Mouse (Mus musculus) neural tube, embryonic 11.5 days (tissue): ENCODE measurements around the gene Fam53b. TPM values are rescaled to one million over a fixed set of nuclear protein-coding genes. Genes with fewer than 3 reads are reported as not detected.
A peak's percentile ranks its signal among the peaks of the same experiment; 100 is the strongest.

Experiments used
- ATAC-seq: fragments of 200-750 bp; cut with Nextera tagmentation; 2 replicates; pipeline ENCODE4 v1.8.0; 2017; ENCODE audit warnings: moderate number of reproducible peaks, mild to moderate bottlenecking, moderate TSS enrichment, moderate library complexity; ENCODE audit not compliant: insufficient read depth, low FRiP score, low TSS enrichment
- DNase-seq: peaks from one replicate; pipeline ENCODE4 v3.0.0-alpha.2; 2015; ENCODE audit warnings: low spot score
- H3K27ac ChIP-seq: fragments of 300-500 bp; sonication (generic); 2 replicates; pipeline ENCODE4 v1.5.1; 2014; ENCODE audit warnings: low read depth, mild to moderate bottlenecking, low read length
- H3K27me3 ChIP-seq: fragments of 300-500 bp; sonication (generic); 2 replicates; pipeline ENCODE4 v1.6.1; 2014; ENCODE audit warnings: mild to moderate bottlenecking, low read length, mixed read lengths; ENCODE audit not compliant: control insufficient read depth, insufficient read depth
- H3K36me3 ChIP-seq: fragments of 300-500 bp; sonication (generic); 2 replicates; pipeline ENCODE4 v1.6.1; 2014; ENCODE audit warnings: mild to moderate bottlenecking, low read length, moderate library complexity, mixed read lengths; ENCODE audit not compliant: control insufficient read depth, insufficient read depth
- H3K4me1 ChIP-seq: fragments of 300-500 bp; sonication (generic); 2 replicates; pipeline ENCODE4 v1.6.1; 2014; ENCODE audit warnings: low read length, mixed read lengths; ENCODE audit not compliant: control insufficient read depth, insufficient read depth
- H3K4me2 ChIP-seq: fragments of 300-500 bp; sonication (generic); 2 replicates; pipeline ENCODE4 v1.6.1; 2014; ENCODE audit warnings: low read depth, mild to moderate bottlenecking, moderate library complexity
- H3K4me3 ChIP-seq: fragments of 300-500 bp; sonication (generic); 2 replicates; pipeline ENCODE4 v1.5.1; 2014; ENCODE audit warnings: low read depth, low read length
- H3K9ac ChIP-seq: fragments of 300-500 bp; sonication (generic); 2 replicates; pipeline ENCODE4 v1.6.1; 2014; ENCODE audit warnings: mild to moderate bottlenecking, low read length
- H3K9me3 ChIP-seq: fragments of 300-500 bp; sonication (generic); 2 replicates; pipeline ENCODE4 v1.6.1; 2016; ENCODE audit warnings: low read length; ENCODE audit not compliant: control insufficient read depth
- WGBS: fragments of 180-500 bp; shearing (Covaris S2); extraction: QIAGEN DNeasy Blood & Tissue Kit; methylation state at CpG from one replicate; pipeline ENCODE4 v1.1.7; 2014; 5-methylcytosine and 5-hydroxymethylcytosine counted together
- polyA plus RNA-seq: library from polyadenylated mRNA; unstranded; fragments of >200 nt; fragmentation: Nextera tagmentation; extraction: Ambion mirVana; gene quantifications from 2 replicates; pipeline ENCODE4 v1.2.1, GENCODE M21; 2014

Gene Fam53b
- 22.3 and 22.9 TPM in 2 replicates for polyA plus RNA-seq

DNA sequence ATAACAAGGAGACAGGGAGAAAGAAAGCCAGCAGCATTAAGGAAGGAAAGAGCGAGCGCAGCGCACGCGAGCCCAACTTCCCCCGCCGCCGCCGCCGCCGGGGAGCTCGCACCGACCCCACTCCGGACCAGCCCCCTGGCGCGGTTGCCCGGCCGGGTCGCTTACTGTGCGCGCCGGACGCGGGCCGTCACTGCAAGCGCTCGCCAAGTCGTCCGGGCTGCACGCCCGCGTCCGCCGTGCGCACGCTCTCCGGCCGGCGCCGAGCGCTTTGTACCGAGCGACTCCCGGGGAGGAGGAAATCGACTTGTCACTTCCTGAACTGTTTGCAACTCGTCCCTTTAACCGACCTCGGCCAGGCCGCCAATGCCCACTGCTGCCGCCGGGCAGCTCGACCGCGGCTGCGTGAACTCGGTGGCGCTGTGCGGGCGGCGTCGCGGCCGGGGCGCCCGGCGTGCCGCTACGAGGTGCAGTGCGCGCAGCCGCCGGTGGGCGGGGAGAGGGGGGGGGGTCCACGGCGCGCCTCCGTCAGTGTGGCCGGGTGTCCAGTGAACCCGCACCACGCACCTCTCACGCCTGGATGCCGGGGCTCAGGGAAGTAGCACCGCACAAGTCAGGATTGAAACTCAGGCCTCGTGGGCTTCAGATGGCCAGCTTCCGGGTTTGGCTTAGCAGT, at the start of gene Fam53b:
TSS of gene Fam53b (minus strand) at position 471 of the 673 bp plus-strand sequence.
- DNase-seq (peak; percentile 83), ATAC-seq (peak; percentile 58)
- peak within 1 kb of the TSS; percentile 61 for H3K4me3 ChIP-seq
- peaks cover 35% of the 10 kb centered on the region for H3K4me1 ChIP-seq
- H3K4me2 ChIP-seq: peak within 1 kb of the TSS; percentile 87
- H3K36me3 ChIP-seq: no peaks in the 10 kb centered on the region
- H3K27me3 ChIP-seq: no peaks in the 10 kb centered on the region
- H3K27ac ChIP-seq: peak within 1 kb of the TSS; percentile 91
- WGBS: under 1% methylated on average over 84 of the region's 85 CpGs
- no peaks in the 10 kb centered on the region for H3K9me3 ChIP-seq
- H3K9ac ChIP-seq: peak within 1 kb of the TSS; percentile 74

DNA sequence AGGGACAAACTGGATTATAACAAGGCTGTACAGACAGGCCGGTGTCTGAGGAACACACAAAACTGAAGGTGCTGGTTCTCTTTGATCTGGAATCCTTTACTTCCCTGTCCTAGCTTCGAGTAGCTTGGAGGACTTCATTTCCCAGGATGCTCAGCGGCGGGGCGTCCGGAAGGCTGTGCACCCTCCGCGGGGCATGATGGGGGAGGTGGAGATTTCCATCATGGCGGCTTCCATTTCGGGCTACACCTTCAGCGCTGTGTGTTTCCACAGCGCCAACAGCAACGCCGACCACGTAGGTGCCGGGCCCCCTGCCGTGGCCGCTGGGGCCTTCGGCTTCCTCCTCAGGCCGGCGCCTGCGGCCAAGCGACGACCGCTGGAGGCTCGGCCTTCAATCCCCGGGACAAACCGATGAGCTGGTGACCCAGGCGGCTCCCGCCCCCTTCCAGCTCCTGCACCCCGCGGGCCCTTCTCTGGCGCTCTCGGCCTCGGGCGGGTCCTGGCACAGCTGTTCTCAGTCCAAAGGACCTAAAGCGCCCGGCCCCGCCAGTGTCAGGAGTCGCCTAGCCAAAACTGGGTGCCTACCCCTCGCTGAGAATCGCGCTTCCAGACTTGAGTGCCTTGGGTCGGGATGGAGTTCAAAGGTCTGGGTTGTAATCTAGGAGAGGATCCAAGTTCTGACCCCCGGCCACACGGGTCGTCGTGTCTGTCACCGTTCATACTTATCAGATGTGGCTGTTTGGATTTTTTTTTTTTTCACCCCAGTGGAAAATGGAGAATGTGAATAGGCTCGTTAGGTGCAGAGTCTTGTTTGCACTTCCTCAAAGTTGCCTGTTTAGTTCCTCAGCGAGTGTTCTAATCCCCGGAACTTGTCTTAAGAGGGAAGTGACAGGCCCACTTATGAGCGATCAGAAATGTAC, 45.6 kb upstream of the Fam53b start, which contains the start of gene Abraxas2:
TSS of gene Abraxas2 (plus strand) at position 184 of the 917 bp plus-strand sequence.
- peak within 1 kb of the TSS; percentile 76 for H3K9ac ChIP-seq
- no peaks in the 10 kb centered on the region for H3K9me3 ChIP-seq
- H3K4me1 ChIP-seq: peaks cover 7% of the 10 kb centered on the region
- WGBS: 1% methylated on average over 53 of the region's 53 CpGs
- DNase-seq (peak; percentile 89), ATAC-seq (peak; percentile 88)
- H3K27me3 ChIP-seq: no peaks in the 10 kb centered on the region
- no peaks in the 10 kb centered on the region for H3K36me3 ChIP-seq
- peak within 1 kb of the TSS; percentile 58 for H3K27ac ChIP-seq
- peak within 1 kb of the TSS; percentile 75 for H3K4me2 ChIP-seq
- H3K4me3 ChIP-seq: peak within 1 kb of the TSS; percentile 82

DNA sequence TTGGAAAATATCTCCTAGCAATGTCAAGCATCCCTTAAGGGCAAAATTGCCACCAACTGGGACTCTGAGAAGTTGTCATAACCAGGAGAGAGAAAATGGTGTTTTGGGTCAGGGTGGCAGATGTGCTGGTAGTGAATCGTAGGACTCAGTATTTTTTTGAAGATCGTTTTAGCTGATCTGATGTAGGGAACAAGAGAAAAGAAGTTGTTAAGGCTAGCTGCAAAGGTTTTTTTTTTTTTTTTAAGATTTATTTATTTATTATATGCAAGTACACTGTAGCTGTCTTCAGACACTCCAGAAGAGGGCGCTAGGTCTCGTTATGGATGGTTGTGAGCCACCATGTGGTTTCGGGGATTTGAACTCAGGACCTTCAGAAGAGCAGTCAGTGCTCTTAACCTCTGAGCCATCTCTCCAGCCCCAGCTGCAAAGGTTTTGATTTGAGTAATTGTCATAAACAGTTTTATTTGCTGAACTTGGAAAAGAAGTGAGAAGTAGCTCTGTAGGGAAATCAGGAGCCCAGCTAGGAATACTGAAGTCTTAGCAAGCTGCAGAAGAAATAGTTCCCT, 44.4 kb upstream of the Fam53b start:
- no peak for DNase-seq
- Histone ChIP-seq H3K4me1 (peaks cover 7% of the 10 kb centered on the region), H3K4me3 (no peak overlapping the region), H3K9me3 (no peaks in the 10 kb centered on the region), H3K9ac (no peak overlapping the region), H3K27me3 (no peaks in the 10 kb centered on the region), H3K4me2 (no peak overlapping the region), H3K36me3 (no peaks in the 10 kb centered on the region), H3K27ac (no peak overlapping the region)
- 73% methylated on average over 5 of the region's 5 CpGs for WGBS
- ATAC-seq: no peak

DNA sequence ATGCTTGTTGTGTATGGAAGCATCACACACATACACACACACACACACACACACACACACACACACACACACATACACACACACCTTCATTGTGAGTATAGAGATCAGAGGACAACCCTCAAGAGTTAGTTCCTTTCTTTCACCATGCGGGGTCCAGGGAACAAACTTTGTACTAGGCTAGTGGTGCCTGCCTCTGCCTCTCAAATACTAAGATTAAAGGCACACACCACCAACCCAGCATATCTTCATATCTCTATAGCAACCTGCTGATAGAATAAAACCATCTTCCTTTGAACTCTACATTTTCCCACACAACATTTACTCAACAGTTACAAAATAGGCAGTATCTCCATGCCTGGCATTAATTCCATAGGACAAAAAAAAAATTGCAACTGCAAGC, 42.4 kb upstream of the Fam53b start:
- peaks cover 9% of the 10 kb centered on the region for H3K4me1 ChIP-seq
- no peak overlapping the region for H3K9ac ChIP-seq
- no peak overlapping the region for H3K27ac ChIP-seq
- no peak overlapping the region for H3K4me2 ChIP-seq
- no peak for DNase-seq
- H3K27me3 ChIP-seq: no peaks in the 10 kb centered on the region
- WGBS: 77% methylated on average over 1 of the region's 1 CpGs
- no peaks in the 10 kb centered on the region for H3K36me3 ChIP-seq
- no peak overlapping the region for H3K4me3 ChIP-seq
- H3K9me3 ChIP-seq: no peaks in the 10 kb centered on the region
- ATAC-seq: no peak

DNA sequence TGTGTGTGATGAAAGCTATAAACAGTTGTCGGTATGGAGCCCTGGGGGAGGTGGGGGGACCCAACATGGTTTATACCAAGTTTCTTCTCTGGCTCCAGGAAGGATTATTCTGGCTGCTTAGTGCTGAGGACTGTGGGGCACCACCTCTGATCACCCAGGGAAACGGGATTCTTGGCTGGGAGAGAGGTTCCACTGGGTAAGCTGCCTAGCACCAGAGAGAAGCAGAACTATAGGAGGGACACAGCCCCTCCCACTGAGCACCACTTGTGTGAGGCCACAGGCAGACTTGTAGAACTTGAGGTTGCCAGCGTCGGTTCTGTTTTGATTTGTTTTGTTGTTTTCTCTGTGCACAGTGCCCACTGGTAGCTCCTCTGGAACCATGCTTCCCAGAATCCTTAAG, 40.3 kb upstream of the Fam53b start:
- no peak overlapping the region for H3K4me2 ChIP-seq
- WGBS: 67% methylated on average over 4 of the region's 4 CpGs

DNA sequence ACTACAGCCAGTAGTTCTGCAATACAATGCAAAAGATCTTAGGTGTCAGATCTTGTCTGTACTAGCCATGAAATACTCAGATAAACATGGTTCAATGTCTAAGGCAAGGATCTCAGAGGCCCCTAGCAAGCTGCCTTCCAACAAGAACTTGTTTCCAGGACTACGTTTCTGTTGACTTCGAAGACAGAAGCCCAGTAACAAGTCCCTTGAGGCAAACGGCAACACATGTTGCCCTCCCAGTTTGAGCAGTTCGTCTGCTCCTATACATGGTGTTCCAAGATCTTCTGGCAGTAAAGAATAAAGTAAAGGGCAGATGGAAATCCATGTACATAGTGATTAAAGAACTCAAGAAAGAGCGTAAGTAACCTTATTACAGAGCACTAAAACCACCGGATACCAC, 39.7 kb upstream of the Fam53b start:
- Histone ChIP-seq H3K9me3 (no peaks in the 10 kb centered on the region), H3K27ac (no peak overlapping the region), H3K27me3 (no peaks in the 10 kb centered on the region), H3K4me2 (no peak overlapping the region), H3K4me1 (peaks cover 2% of the 10 kb centered on the region; the same call in 1 of the 2 replicates), H3K9ac (no peak overlapping the region), H3K4me3 (no peak overlapping the region), H3K36me3 (peaks cover 2% of the 10 kb centered on the region; the same call in 1 of the 2 replicates)
- DNase-seq (no peak), ATAC-seq (no peak)
- WGBS: 83% methylated on average over 6 of the region's 6 CpGs

More for the DNA sequence above, 40.3 kb upstream of the Fam53b start:
- peaks cover under 1% of the 10 kb centered on the region; the same call in 1 of the 2 replicates for H3K36me3 ChIP-seq
- no peaks in the 10 kb centered on the region for H3K9me3 ChIP-seq
- no peaks in the 10 kb centered on the region for H3K27me3 ChIP-seq
- DNase-seq (no peak), ATAC-seq (no peak)
- no peak overlapping the region for H3K9ac ChIP-seq
- no peak overlapping the region for H3K4me3 ChIP-seq
- H3K27ac ChIP-seq: no peak overlapping the region
- H3K4me1 ChIP-seq: peaks cover 2% of the 10 kb centered on the region; the same call in 1 of the 2 replicates

DNA sequence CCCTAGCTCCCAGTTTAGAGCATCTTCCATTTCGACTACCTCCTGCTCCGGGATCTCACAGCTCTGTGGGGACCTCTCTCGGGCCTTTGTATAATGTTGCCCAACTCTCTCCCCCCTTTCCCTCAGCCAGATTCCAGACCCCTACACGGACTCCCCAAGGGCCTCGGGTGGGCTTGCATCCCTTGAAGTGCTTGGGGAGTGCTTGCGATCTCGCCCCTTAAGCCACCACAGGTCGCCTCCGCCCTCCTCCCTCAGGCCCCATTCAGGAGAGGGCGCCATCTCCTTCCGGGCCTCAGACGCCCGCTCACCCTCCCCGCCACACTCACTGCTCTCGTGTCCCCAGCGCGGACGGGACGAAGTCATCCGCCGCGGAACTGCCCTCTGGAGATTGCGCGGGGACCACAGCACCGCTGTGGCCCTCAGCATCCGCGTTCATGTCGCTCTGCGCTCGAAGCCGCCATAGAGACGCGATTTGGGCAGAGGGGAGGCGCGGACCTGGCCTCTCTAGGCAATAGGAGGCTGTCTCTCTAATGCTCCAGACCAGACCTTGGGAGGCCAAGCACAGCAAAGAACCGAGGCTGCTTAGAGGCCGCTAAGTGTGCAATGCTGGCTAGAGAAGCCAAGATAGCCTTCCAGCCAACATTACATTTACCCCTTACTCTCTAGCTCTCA, 38.6 kb upstream of the Fam53b start, which contains the start of gene Eef1akmt2:
TSS of gene Eef1akmt2 (minus strand) at position 501 of the 672 bp plus-strand sequence.
- DNase-seq: peak; percentile 91
- Histone ChIP-seq H3K9me3 (no peaks in the 10 kb centered on the region), H3K4me3 (peak within 1 kb of the TSS; percentile 65), H3K27ac (peak within 1 kb of the TSS; percentile 95), H3K4me2 (peak within 1 kb of the TSS; percentile 61), H3K27me3 (no peaks in the 10 kb centered on the region), H3K4me1 (peaks cover 2% of the 10 kb centered on the region; the same call in 1 of the 2 replicates), H3K36me3 (peaks cover 2% of the 10 kb centered on the region; the same call in 1 of the 2 replicates), H3K9ac (peak within 1 kb of the TSS; percentile 96)
- peak; percentile 95 for ATAC-seq
- WGBS: under 1% methylated on average over 37 of the region's 37 CpGs

DNA sequence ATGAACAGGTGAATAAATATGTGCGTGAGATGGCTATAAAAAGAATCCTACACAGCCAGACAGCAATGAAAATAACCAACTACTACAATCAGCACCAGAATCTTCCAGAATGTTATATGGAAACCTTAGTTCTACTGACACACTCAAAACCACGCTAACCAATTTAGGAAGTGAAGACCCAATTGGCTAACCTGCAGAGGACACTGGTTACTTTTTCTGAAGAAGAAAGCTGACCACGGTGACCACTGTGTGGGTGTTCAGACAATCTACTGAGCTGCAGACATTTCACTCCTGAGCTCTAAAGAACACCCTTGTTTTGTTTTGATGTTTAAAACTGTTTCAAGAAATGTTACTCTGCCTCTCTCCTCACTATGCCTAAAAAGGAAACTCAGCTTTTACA, 29.5 kb upstream of the Fam53b start:
- Histone ChIP-seq H3K4me2 (no peak overlapping the region), H3K4me3 (no peak overlapping the region), H3K36me3 (no peaks in the 10 kb centered on the region), H3K27me3 (no peaks in the 10 kb centered on the region), H3K9ac (no peak overlapping the region), H3K4me1 (no peaks in the 10 kb centered on the region), H3K27ac (no peak overlapping the region), H3K9me3 (no peaks in the 10 kb centered on the region)
- no peak for DNase-seq
- ATAC-seq: no peak
- 94% methylated on average over 3 of the region's 3 CpGs for WGBS
